Mouse (Mus musculus): ENCODE measurements around the gene Lefty2. TPM values are rescaled to one million over a fixed set of nuclear protein-coding genes. Genes with fewer than 3 reads are reported as not detected.
A peak's percentile ranks its signal among the peaks of the same experiment; 100 is the strongest.

The Lefty2 gene
- polyA plus RNA-seq, 1 experiment from 2014 or later, result not detected

DNA sequence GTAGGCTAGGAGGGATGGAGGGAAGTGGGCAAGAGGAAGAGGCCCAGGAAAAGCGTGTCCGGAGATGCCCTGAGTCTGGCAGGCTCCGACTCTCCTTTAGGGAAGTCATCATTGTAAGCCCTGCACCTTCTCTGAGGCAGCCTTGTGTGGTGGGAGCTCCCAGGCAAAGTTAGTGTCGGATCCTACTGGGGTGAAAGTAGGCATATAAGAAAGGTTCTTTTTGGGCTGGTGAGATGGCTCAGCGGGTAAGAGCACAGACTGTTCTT, 11.8 kb downstream of the Lefty2 start:
- H3K27ac ChIP-seq (ENCODE audit: low read depth, low read length), result no peak overlapping the region
- H3K4me1 ChIP-seq (replicated peaks; ENCODE audit: control insufficient read depth, insufficient read depth, low read length), result peaks cover 6% of the 10 kb centered on the region; the same call in 1 of the 2 replicates
- H3K4me2 ChIP-seq (ENCODE audit: low read depth, low read length, severe bottlenecking), result peak overlapping the region; percentile 87
- 7% methylated on average over 5 of the region's 5 CpGs for WGBS
- H3K9ac ChIP-seq (ENCODE audit: low read length), result peak overlapping the region; percentile 93
- peak overlapping the region; percentile 86 for H3K4me3 ChIP-seq (ENCODE audit: low read depth, low read length)
- H3K27me3 ChIP-seq (ENCODE audit: control insufficient read depth, insufficient read depth, low read length), result no peaks in the 10 kb centered on the region
- DNase-seq (ENCODE audit: low spot score), result no peak
- H3K36me3 ChIP-seq (ENCODE audit: control insufficient read depth, insufficient read depth, low read length), result peaks cover 3% of the 10 kb centered on the region; the same call in 1 of the 2 replicates
- H3K9me3 ChIP-seq (ENCODE audit: control insufficient read depth, low read length), result no peaks in the 10 kb centered on the region
- ATAC-seq (replicated peaks; ENCODE audit: low FRiP score), result no peak; the same call in 1 of the 2 replicates

DNA sequence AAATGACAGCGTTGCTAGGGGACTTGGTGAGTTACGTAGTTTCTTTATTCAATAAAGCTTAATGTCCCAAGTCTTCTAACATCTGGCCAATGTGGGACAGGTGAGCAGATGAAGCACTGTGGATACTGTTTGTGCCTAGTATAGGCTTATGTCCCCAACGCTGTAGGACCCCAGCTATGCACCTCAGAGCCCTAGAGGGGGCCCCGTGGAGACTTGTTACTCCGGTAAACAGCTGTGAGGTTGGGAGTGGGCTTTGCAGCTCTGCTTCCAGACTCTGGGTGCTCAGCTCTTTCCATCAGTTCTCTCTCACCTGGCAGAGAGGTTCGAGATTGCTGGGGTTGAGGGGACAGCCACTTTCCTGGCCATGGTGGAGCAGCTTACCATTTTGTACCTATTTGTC, 12.4 kb downstream of the Lefty2 start:
- ATAC-seq (replicated peaks; ENCODE audit: low FRiP score), result no peak
- Histone ChIP-seq H3K4me1 (replicated peaks; ENCODE audit: control insufficient read depth, insufficient read depth, low read length) (peaks cover 6% of the 10 kb centered on the region; the same call in 1 of the 2 replicates), H3K36me3 (ENCODE audit: control insufficient read depth, insufficient read depth, low read length) (peaks cover 3% of the 10 kb centered on the region; the same call in 1 of the 2 replicates), H3K4me2 (ENCODE audit: low read depth, low read length, severe bottlenecking) (peak overlapping the region; percentile 87), H3K27me3 (ENCODE audit: control insufficient read depth, insufficient read depth, low read length) (no peaks in the 10 kb centered on the region), H3K27ac (ENCODE audit: low read depth, low read length) (no peak overlapping the region), H3K9ac (ENCODE audit: low read length) (peak overlapping the region; percentile 93), H3K9me3 (ENCODE audit: control insufficient read depth, low read length) (no peaks in the 10 kb centered on the region), H3K4me3 (ENCODE audit: low read depth, low read length) (peak overlapping the region; percentile 86)
- no peak for DNase-seq (ENCODE audit: low spot score)
- WGBS, result 66% methylated on average over 6 of the region's 6 CpGs

DNA sequence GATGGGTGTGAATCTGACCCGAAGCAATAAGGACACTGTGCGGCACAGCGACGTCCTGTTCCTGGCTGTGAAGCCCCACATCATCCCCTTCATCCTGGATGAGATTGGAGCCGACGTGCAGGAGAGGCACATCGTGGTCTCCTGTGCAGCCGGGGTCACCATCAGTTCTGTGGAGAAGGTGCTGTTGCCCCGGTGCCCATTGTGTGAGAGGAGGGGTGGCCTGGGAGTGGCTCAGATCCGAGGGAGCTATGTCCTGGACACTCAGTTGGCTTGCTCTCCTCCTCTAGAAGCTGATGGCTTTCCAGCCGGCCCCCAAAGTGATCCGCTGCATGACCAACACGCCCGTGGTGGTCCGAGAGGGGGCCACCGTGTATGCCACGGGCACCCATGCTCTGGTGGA, 13.0 kb downstream of the Lefty2 start:
- 93% methylated on average over 17 of the region's 17 CpGs for whole genome bisulfite sequencing
- DNase-seq (ENCODE audit: low spot score) (no peak), ATAC-seq (replicated peaks; ENCODE audit: low FRiP score) (no peak)
- Histone ChIP-seq H3K27ac (ENCODE audit: low read depth, low read length) (no peak overlapping the region), H3K9me3 (ENCODE audit: control insufficient read depth, low read length) (no peaks in the 10 kb centered on the region), H3K9ac (ENCODE audit: low read length) (no peak overlapping the region), H3K4me3 (ENCODE audit: low read depth, low read length) (peak overlapping the region; percentile 86; the same call in 1 of the 2 replicates), H3K27me3 (ENCODE audit: control insufficient read depth, insufficient read depth, low read length) (no peaks in the 10 kb centered on the region), H3K4me2 (ENCODE audit: low read depth, low read length, severe bottlenecking) (peak overlapping the region; percentile 87; the same call in 1 of the 2 replicates), H3K36me3 (ENCODE audit: control insufficient read depth, insufficient read depth, low read length) (peaks cover 3% of the 10 kb centered on the region; the same call in 1 of the 2 replicates), H3K4me1 (replicated peaks; ENCODE audit: control insufficient read depth, insufficient read depth, low read length) (peaks cover 6% of the 10 kb centered on the region; the same call in 1 of the 2 replicates)

DNA sequence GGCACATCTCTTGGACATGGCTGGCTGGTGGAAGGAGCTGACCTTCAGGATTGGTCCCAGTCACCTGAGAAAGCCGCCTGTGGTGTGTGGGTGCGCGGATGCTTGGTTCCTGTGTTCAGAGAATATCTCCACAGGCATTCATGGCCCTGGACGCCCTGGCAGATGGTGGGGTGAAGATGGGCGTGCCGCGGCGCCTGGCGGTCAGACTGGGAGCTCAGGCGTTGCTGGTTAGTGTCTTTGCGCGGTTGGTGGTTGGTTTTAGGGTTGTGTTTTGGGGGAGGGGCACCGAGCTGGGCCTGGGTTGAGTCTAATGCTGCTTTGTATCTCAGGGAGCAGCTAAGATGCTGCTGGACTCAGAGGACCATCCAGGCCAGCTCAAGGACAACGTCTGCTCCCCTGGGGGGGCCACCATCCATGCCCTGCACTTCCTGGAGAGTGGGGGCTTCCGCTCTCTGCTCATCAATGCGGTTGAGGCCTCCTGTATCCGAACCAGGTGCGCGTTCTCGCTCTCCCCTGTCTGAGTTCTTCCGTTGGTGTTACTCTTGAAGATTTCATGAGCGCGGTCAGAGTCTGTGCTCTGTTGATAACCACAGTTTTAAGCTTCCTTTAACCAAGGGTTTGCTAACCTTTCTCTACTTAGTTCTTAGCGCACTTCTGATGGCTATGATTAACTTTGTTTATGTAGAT, 13.7 kb downstream of the Lefty2 start:
- Histone ChIP-seq H3K4me1 (replicated peaks; ENCODE audit: control insufficient read depth, insufficient read depth, low read length) (peaks cover 6% of the 10 kb centered on the region; the same call in 1 of the 2 replicates), H3K9ac (ENCODE audit: low read length) (no peak overlapping the region), H3K27me3 (ENCODE audit: control insufficient read depth, insufficient read depth, low read length) (no peaks in the 10 kb centered on the region), H3K4me2 (ENCODE audit: low read depth, low read length, severe bottlenecking) (no peak overlapping the region), H3K27ac (ENCODE audit: low read depth, low read length) (no peak overlapping the region), H3K36me3 (ENCODE audit: control insufficient read depth, insufficient read depth, low read length) (peaks cover 3% of the 10 kb centered on the region; the same call in 1 of the 2 replicates), H3K4me3 (ENCODE audit: low read depth, low read length) (no peak overlapping the region), H3K9me3 (ENCODE audit: control insufficient read depth, low read length) (no peaks in the 10 kb centered on the region)
- ATAC-seq (replicated peaks; ENCODE audit: low FRiP score) (no peak), DNase-seq (ENCODE audit: low spot score) (no peak)
- 91% methylated on average over 24 of the region's 24 CpGs for WGBS

DNA sequence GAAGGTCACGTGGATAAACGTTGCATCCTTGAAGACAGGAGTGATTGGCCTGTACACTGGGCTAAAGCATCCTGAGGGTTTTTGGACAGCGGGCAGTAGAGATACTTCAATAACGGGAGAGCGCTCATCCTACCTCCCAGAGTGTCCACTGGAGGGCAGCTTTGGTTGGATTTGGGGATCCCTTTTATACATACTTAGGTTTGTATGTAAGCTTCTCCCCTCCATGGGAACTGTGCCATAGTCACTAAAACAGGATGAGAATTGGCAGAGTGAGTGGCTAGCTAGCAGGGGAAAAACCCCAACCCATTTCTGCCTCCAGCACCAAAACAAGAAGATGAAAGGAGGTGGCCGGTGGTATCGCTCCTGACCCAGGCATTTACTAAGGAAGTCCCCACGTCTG, 18.2 kb downstream of the Lefty2 start:
- no peaks in the 10 kb centered on the region for H3K9me3 ChIP-seq (ENCODE audit: control insufficient read depth, low read length)
- WGBS, result 55% methylated on average over 8 of the region's 8 CpGs
- H3K27me3 ChIP-seq (ENCODE audit: control insufficient read depth, insufficient read depth, low read length), result no peaks in the 10 kb centered on the region
- H3K36me3 ChIP-seq (ENCODE audit: control insufficient read depth, insufficient read depth, low read length), result peaks cover 3% of the 10 kb centered on the region; the same call in 1 of the 2 replicates
- H3K4me1 ChIP-seq (replicated peaks; ENCODE audit: control insufficient read depth, insufficient read depth, low read length), result no peaks in the 10 kb centered on the region
- H3K4me2 ChIP-seq (ENCODE audit: low read depth, low read length, severe bottlenecking), result no peak overlapping the region
- no peak overlapping the region for H3K27ac ChIP-seq (ENCODE audit: low read depth, low read length)
- no peak overlapping the region for H3K9ac ChIP-seq (ENCODE audit: low read length)
- DNase-seq (ENCODE audit: low spot score) (no peak), ATAC-seq (replicated peaks; ENCODE audit: low FRiP score) (no peak)
- H3K4me3 ChIP-seq (ENCODE audit: low read depth, low read length), result no peak overlapping the region

DNA sequence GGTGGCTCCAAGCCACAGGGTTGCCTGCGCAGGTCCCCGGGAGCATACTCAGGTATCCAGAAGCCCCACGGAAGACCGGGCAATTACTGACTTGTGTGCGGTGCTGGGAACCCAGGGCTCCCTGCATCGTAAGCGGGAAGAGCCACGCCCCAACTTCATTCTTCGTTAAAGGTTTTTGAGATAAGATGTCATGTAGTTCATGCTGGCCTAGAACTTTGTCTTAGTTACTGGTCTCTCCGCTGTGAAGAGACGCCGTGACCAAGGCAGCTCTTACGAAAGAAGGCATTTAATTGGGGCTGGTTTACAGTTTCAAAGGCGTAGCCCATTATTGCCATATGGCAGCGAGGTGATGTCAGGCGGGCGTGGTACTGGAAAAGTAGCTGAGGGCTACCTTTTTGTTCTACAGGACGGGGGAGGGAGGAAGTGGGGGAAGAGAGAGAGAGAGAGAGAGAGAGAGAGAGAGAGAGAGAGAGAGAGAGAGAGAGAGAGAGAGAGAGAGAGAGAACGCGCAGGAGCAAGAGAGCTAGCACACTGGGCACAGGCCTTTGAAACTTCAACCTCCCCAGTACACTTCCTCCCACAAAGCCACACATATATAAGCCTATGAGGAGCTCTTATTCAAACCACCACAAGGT, 18.9 kb downstream of the Lefty2 start:
- Histone ChIP-seq H3K27me3 (ENCODE audit: control insufficient read depth, insufficient read depth, low read length) (no peaks in the 10 kb centered on the region), H3K9me3 (ENCODE audit: control insufficient read depth, low read length) (no peaks in the 10 kb centered on the region), H3K36me3 (ENCODE audit: control insufficient read depth, insufficient read depth, low read length) (peaks cover 3% of the 10 kb centered on the region; the same call in 1 of the 2 replicates), H3K4me1 (replicated peaks; ENCODE audit: control insufficient read depth, insufficient read depth, low read length) (no peaks in the 10 kb centered on the region), H3K9ac (ENCODE audit: low read length) (no peak overlapping the region), H3K4me2 (ENCODE audit: low read depth, low read length, severe bottlenecking) (no peak overlapping the region), H3K4me3 (ENCODE audit: low read depth, low read length) (no peak overlapping the region), H3K27ac (ENCODE audit: low read depth, low read length) (no peak overlapping the region)
- DNase-seq (ENCODE audit: low spot score) (no peak), ATAC-seq (replicated peaks; ENCODE audit: low FRiP score) (no peak)
- WGBS, result 60% methylated on average over 20 of the region's 20 CpGs

DNA sequence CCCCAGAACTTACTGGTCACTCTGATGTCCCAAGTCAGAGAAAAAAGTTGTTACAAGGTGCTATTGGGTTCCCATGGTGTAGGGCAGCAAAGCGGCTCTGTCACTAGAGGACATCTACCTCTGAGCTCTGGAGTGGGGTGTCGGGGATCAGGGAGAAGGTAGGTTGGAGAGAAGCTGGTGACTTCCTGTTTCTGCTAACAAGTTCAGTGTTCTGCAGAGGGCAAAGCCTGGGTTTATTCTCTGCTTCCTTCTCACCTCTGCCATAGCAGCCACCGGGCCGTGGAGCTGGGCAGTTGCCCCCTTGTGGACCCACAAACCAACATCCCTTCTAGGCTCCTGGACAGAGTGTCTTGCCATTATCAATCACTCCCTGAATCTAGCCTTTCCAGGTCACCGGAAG, 19.9 kb downstream of the Lefty2 start:
- Histone ChIP-seq H3K36me3 (ENCODE audit: control insufficient read depth, insufficient read depth, low read length) (no peaks in the 10 kb centered on the region), H3K27ac (ENCODE audit: low read depth, low read length) (no peak overlapping the region), H3K4me3 (ENCODE audit: low read depth, low read length) (no peak overlapping the region), H3K9me3 (ENCODE audit: control insufficient read depth, low read length) (no peaks in the 10 kb centered on the region), H3K27me3 (ENCODE audit: control insufficient read depth, insufficient read depth, low read length) (no peaks in the 10 kb centered on the region), H3K4me1 (replicated peaks; ENCODE audit: control insufficient read depth, insufficient read depth, low read length) (no peaks in the 10 kb centered on the region), H3K9ac (ENCODE audit: low read length) (no peak overlapping the region), H3K4me2 (ENCODE audit: low read depth, low read length, severe bottlenecking) (no peak overlapping the region)
- ATAC-seq (replicated peaks; ENCODE audit: low FRiP score), result no peak
- DNase-seq (ENCODE audit: low spot score), result no peak
- 91% methylated on average over 5 of the region's 5 CpGs for WGBS

DNA sequence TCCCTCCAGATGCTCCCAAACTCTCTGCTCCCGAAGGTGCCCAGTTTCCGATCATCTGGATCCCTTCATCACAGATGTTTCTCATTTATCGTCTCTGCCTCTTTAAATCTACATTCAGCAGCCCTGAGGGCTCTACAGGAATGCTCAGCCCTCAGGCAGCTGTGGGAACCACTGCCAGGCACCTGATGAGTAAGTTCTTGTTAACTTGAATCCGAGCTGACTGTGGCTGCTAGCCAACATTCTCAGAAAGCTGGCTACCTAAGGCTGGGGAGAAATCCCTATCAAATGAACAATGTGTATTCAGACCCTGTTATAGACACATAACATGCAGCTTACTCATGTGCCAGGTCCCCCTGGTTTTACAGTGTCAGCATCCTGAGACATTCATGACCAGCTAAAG, 20.9 kb downstream of the Lefty2 start:
- Histone ChIP-seq H3K36me3 (ENCODE audit: control insufficient read depth, insufficient read depth, low read length) (no peaks in the 10 kb centered on the region), H3K9ac (ENCODE audit: low read length) (no peak overlapping the region), H3K4me3 (ENCODE audit: low read depth, low read length) (no peak overlapping the region), H3K4me2 (ENCODE audit: low read depth, low read length, severe bottlenecking) (no peak overlapping the region), H3K27ac (ENCODE audit: low read depth, low read length) (no peak overlapping the region), H3K9me3 (ENCODE audit: control insufficient read depth, low read length) (no peaks in the 10 kb centered on the region), H3K27me3 (ENCODE audit: control insufficient read depth, insufficient read depth, low read length) (no peaks in the 10 kb centered on the region), H3K4me1 (replicated peaks; ENCODE audit: control insufficient read depth, insufficient read depth, low read length) (no peaks in the 10 kb centered on the region)
- DNase-seq (ENCODE audit: low spot score) (no peak), ATAC-seq (replicated peaks; ENCODE audit: low FRiP score) (no peak)
- 75% methylated on average over 4 of the region's 4 CpGs for WGBS

DNA sequence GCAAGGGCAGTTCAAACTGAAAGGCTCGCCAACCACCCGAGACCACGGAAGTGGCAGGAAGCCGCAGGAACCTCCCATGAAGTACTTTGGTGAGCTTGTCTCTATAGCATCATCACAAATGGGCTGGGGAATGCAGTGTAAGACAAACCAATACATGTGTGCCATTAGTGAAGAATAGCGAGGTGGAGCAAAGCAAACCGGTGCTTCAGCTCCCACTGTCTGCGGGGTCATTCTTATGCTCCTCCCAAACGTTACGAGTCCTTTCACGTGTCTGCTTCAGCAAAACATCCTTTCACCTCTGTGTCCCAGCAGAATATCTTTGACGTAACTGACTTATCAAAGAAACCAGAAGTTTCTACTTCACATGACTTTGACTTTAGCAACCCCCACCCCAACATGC, 23.5 kb downstream of the Lefty2 start:
- no peak overlapping the region for H3K4me2 ChIP-seq (ENCODE audit: low read depth, low read length, severe bottlenecking)
- H3K27ac ChIP-seq (ENCODE audit: low read depth, low read length), result no peak overlapping the region
- 91% methylated on average over 11 of the region's 11 CpGs for WGBS
- no peak overlapping the region for H3K4me3 ChIP-seq (ENCODE audit: low read depth, low read length)
- H3K4me1 ChIP-seq (replicated peaks; ENCODE audit: control insufficient read depth, insufficient read depth, low read length), result no peaks in the 10 kb centered on the region
- no peaks in the 10 kb centered on the region for H3K36me3 ChIP-seq (ENCODE audit: control insufficient read depth, insufficient read depth, low read length)
- H3K9ac ChIP-seq (ENCODE audit: low read length), result no peak overlapping the region
- no peaks in the 10 kb centered on the region for H3K27me3 ChIP-seq (ENCODE audit: control insufficient read depth, insufficient read depth, low read length)
- no peaks in the 10 kb centered on the region for H3K9me3 ChIP-seq (ENCODE audit: control insufficient read depth, low read length)
- ATAC-seq (replicated peaks; ENCODE audit: low FRiP score), result no peak
- no peak for DNase-seq (ENCODE audit: low spot score)

Measured in forebrain, embryonic 11.5 days (tissue).